Mouse (Mus musculus) heart, adult 2 months (tissue): Measurements from ENCODE around the gene Ankrd37. TPM values are rescaled to one million over a fixed set of nuclear protein-coding genes. Genes with fewer than 3 reads are reported as not detected.
A peak's percentile ranks its signal among the peaks of the same experiment; 100 is the strongest.

ENCODE experiments used
- DNase-seq, 2 experiments: peaks; one replicate each; pipeline ENCODE4 v3.0.0; 2021
- H3K27ac ChIP-seq: fragments of 200-600 bp; 2 replicates; pipeline ENCODE4 v1.8.1; 2022
- H3K27me3 ChIP-seq: fragments of 200-500 bp; 2 replicates; pipeline ENCODE4 v1.6.1; 2012; ENCODE audit warnings: mild to moderate bottlenecking, low read length, inconsistent platforms, mixed read lengths; ENCODE audit not compliant: control insufficient read depth, insufficient read depth
- H3K36me3 ChIP-seq: fragments of 200-500 bp; 2 replicates; pipeline ENCODE4 v1.6.1; 2012; ENCODE audit warnings: low read length, inconsistent platforms; ENCODE audit not compliant: control insufficient read depth, insufficient read depth
- H3K4me1 ChIP-seq: fragments of 200-500 bp; 2 replicates; pipeline ENCODE4 v1.6.1; 2011; ENCODE audit warnings: low read length; ENCODE audit not compliant: control insufficient read depth, insufficient read depth
- H3K4me3 ChIP-seq: fragments of 200-600 bp; 2 replicates; pipeline ENCODE4 v1.8.1; 2022
- H3K79me2 ChIP-seq: fragments of 200-500 bp; replicated peaks from 2 replicates; pipeline ENCODE4 v1.6.1; 2012; ENCODE audit warnings: mild to moderate bottlenecking, inconsistent platforms, low read length, moderate library complexity, mixed read lengths; ENCODE audit not compliant: control insufficient read depth, insufficient read depth
- H3K9ac ChIP-seq: fragments of 200-500 bp; 2 replicates; pipeline ENCODE4 v1.6.1; 2012; ENCODE audit warnings: low read depth, mild to moderate bottlenecking, control low read depth, inconsistent platforms, low read length, mixed read lengths
- CTCF ChIP-seq: fragments of 200-600 bp; IDR thresholded peaks from 2 replicates; pipeline ENCODE4 v1.8.1; 2022; ENCODE audit warnings: antibody characterized with exemption, mild to moderate bottlenecking, moderate library complexity
- EP300 ChIP-seq: fragments of 200-500 bp; IDR thresholded peaks from 2 replicates; pipeline ENCODE4 v1.6.1; 2011; ENCODE audit warnings: low read depth, low read length, control low read depth; ENCODE audit not compliant: insufficient read depth
- POLR2A ChIP-seq: fragments of 200-500 bp; IDR thresholded peaks from 2 replicates; pipeline ENCODE4 v1.6.1; 2011; ENCODE audit warnings: mild to moderate bottlenecking, low read depth, low read length, control low read depth; ENCODE audit not compliant: insufficient read depth
- WGBS: fragments of 180-500 bp; shearing (Covaris S2); methylation state at CpG from one replicate; pipeline ENCODE4 v1.1.7; 2018; 5-methylcytosine and 5-hydroxymethylcytosine counted together
- intact Hi-C: fragments of 180-260 bp; cut with DNase I; formaldehyde crosslinking; loops from one replicate; pipeline ENCODE4 v1.15.1; 2025
- long read RNA-seq: library from polyadenylated mRNA; stranded (forward); transcript quantifications from one replicate; pipeline ENCODE4 v2.0.0, GENCODE M21; 2021
- polyA plus RNA-seq: library from polyadenylated mRNA; depleted of rRNA; stranded (reverse); fragments of >200 nt; gene quantifications from 2 replicates; pipeline ENCODE4 v1.2.3, GENCODE M21; 2012; rRNA removed
- total RNA-seq, 2 experiments: library from RNA; stranded (reverse); gene quantifications; 2 replicates each; pipeline ENCODE4 v1.2.3; 2021

The Ankrd37 gene
- total RNA-seq (1 to 10 TPM; 4.5 TPM), polyA plus RNA-seq (5.2 and 7.1 TPM in 2 replicates)
- long read RNA-seq, partial matches to known transcripts, result 1 of 10 reads
- long read RNA-seq, other reads (novel, unspliced or antisense), result 6 of 10 reads

GRCm38 (mm10) chr8:46005596-46005995 is at the start of gene Ankrd37:
Gene Ankrd37 (minus strand): TSS chr8:46005707.
- no peak for DNase-seq
- H3K27me3 ChIP-seq, result no peaks in the 10 kb centered on the region
- H3K27ac ChIP-seq, result peak within 1 kb of the TSS; percentile 44
- WGBS, result 22% methylated on average over 4 of the region's 4 CpGs
- no peak within 1 kb of the TSS for H3K4me3 ChIP-seq
- no peaks in the 10 kb centered on the region; the same call in none of the 2 replicates for H3K4me1 ChIP-seq
- H3K79me2 ChIP-seq, result no peaks in the 10 kb centered on the region
- peaks cover 4% of the 10 kb centered on the region for H3K36me3 ChIP-seq
- TF ChIP-seq CTCF, result no peak
- no peak for TF ChIP-seq POLR2A
- TF ChIP-seq EP300, result no peak
- intact Hi-C loops, result no loop called here
- peak within 1 kb of the TSS; percentile 9; the same call in 1 of the 2 replicates for H3K9ac ChIP-seq

DNA sequence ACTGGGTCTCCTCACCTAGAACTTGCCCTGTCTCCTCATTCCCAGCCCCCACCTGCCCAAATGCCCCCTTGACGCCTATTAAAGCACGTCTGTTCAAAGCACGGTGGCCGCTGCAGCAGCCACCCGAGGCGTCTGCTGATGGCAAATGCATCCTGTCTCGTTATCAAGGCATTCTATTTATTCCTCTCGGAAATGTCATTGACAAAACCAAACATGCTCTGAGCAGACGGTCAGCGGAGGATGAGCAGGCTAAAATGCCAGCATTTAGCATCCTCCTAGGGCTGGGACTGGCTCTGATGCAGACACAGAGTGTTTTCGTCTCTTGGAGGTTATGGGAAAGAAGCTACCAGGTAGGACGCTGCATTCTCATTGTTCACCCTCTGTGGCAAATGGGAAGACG is 34.8 kb upstream of the Ankrd37 start:
- Histone ChIP-seq H3K27ac (no peak overlapping the region), H3K36me3 (no peaks in the 10 kb centered on the region; the same call in 1 of the 2 replicates), H3K79me2 (no peaks in the 10 kb centered on the region), H3K4me3 (no peak overlapping the region), H3K9ac (no peak overlapping the region), H3K4me1 (peaks cover 1% of the 10 kb centered on the region; the same call in 1 of the 2 replicates), H3K27me3 (no peaks in the 10 kb centered on the region)
- no peak for DNase-seq
- TF ChIP-seq CTCF (no peak), EP300 (no peak), POLR2A (no peak)
- WGBS, result 43% methylated on average over 13 of the region's 13 CpGs
- intact Hi-C loops, result no loop called here

DNA sequence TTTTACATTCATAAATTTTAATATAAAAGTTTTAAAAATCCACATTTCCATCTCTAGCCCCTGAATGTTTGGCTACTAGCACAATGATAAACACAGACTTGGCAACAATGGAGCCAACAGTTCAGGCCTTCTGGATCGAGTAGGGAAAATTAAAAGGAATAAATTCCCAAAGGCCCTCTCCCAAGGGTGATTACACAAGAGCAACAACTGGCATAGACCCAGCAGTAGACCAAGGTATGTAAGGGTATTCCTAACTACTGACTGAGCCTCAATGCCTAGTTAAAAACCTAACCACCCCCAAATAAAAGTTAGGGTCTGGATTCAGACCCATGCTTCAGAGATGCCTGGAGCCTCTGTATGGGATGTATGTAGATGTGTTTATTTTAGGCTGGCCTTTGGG is 34.2 kb upstream of the Ankrd37 start:
- no peak for DNase-seq

GRCm38 (mm10) chr8:46036217-46036616 is 30.7 kb upstream of the Ankrd37 start:
- intact Hi-C loops, result no loop called here
- Histone ChIP-seq H3K9ac (no peak overlapping the region), H3K4me1 (peaks cover 1% of the 10 kb centered on the region; the same call in 1 of the 2 replicates), H3K4me3 (no peak overlapping the region), H3K79me2 (no peaks in the 10 kb centered on the region), H3K27me3 (no peaks in the 10 kb centered on the region), H3K36me3 (no peaks in the 10 kb centered on the region), H3K27ac (no peak overlapping the region)
- 88% methylated on average over 11 of the region's 11 CpGs for WGBS
- DNase-seq, result no peak
- no peak for TF ChIP-seq CTCF
- TF ChIP-seq EP300, result no peak
- TF ChIP-seq POLR2A, result no peak

More for the DNA sequence above, 34.2 kb upstream of the Ankrd37 start:
- no peak for TF ChIP-seq CTCF
- TF ChIP-seq POLR2A, result no peak
- no peak for TF ChIP-seq EP300
- H3K79me2 ChIP-seq, result no peaks in the 10 kb centered on the region
- H3K4me3 ChIP-seq, result no peak overlapping the region
- no peak overlapping the region for H3K27ac ChIP-seq
- H3K4me1 ChIP-seq, result peaks cover 1% of the 10 kb centered on the region; the same call in 1 of the 2 replicates
- intact Hi-C loops, result no loop called here
- no peaks in the 10 kb centered on the region for H3K27me3 ChIP-seq
- no peaks in the 10 kb centered on the region; the same call in 1 of the 2 replicates for H3K36me3 ChIP-seq
- H3K9ac ChIP-seq, result no peak overlapping the region
- 18% methylated on average over 1 of the region's 1 CpGs for WGBS

- Histone ChIP-seq H3K4me1 (peaks cover 3% of the 10 kb centered on the region), H3K79me2 (no peaks in the 10 kb centered on the region), H3K27ac (no peak overlapping the region), H3K27me3 (no peaks in the 10 kb centered on the region), H3K9ac (no peak overlapping the region), H3K36me3 (no peaks in the 10 kb centered on the region), H3K4me3 (no peak overlapping the region)
- WGBS, result 67% methylated on average over 4 of the region's 4 CpGs
- intact Hi-C loops, result no loop called here
- peak in 1 of 2 experiments; percentile 16 for DNase-seq
- TF ChIP-seq EP300 (no peak), POLR2A (no peak), CTCF (no peak)
Measured at GRCm38 (mm10) chr8:46024392-46024791, 18.9 kb upstream of the Ankrd37 start.

DNA sequence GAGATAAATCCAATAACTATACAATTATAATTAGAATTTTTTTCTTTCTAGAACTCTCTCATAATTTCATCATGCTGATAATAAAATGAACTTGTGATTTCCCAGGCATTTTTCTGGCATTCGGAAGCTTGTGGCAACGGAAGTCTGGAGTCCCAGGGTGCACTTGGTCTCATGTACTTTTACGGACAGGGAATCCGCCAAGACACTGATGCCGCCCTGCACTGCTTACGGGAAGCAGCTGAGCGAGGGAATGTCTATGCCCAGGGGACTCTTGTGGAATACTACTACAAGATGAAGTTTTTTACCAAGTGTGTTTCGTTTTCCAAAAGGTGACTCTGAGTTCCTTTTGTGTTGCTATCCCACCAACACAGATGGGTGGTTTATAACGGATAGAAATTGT is 17.3 kb upstream of the Ankrd37 start:
- peaks cover 3% of the 10 kb centered on the region for H3K4me1 ChIP-seq
- intact Hi-C loops, result no loop called here
- no peak for DNase-seq
- TF ChIP-seq CTCF, result no peak
- no peak for TF ChIP-seq POLR2A
- no peak for TF ChIP-seq EP300
- H3K36me3 ChIP-seq, result no peaks in the 10 kb centered on the region
- no peaks in the 10 kb centered on the region for H3K79me2 ChIP-seq
- WGBS, result 83% methylated on average over 9 of the region's 9 CpGs
- H3K4me3 ChIP-seq, result no peak overlapping the region
- H3K27me3 ChIP-seq, result no peaks in the 10 kb centered on the region
- H3K27ac ChIP-seq, result peak overlapping the region; percentile 60
- no peak overlapping the region for H3K9ac ChIP-seq
